In the genomic region with DNA sequence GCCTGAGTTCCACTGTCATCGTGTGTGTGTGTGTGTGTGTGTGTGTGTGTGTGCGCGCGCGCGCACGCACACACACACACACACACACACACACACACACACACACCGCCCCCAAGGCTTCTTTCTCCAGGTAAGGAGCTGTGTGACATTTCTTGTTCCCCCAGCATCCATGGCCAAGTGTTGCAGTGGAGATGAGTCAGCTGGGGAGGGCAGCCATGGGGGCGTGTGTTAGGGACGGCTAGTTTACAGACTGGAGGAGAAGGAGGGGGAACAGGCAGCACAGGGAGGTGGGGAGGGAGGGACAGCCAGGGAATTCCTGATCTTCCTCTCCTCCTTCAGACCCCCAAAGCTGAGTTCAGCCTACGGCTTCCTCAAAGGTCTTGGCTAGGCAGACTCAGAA, we compare ENCODE assay signal across 28 mouse cellular contexts. TPM values are rescaled to one million over a fixed set of nuclear protein-coding genes. Genes with fewer than 3 reads are reported as not detected.
DNase-seq lines count a peak whose midpoint lies in the region; ATAC-seq lines count a peak whose summit lies in the region.
"Had no signal": no experiment of that assay in that cellular context is flagged by ENCODE, and none has a peak within 500 bp of the region (broad histone marks: within the 10 kb centered on the region; RNA-seq: fewer than 3 reads in every experiment).

No protein-coding gene starts in this region.

- H3K9me3 ChIP-seq in forebrain, embryonic 11.5 days (ENCODE audit: control insufficient read depth, low read length), result no peaks in the 10 kb centered on the region
- no peaks in the 10 kb centered on the region for H3K9me3 ChIP-seq in forebrain, embryonic 16.5 days (ENCODE audit: control insufficient read depth, low read length)
- H3K9me3 ChIP-seq in midbrain, embryonic 10.5 days (replicated peaks), result no peaks in the 10 kb centered on the region
- H3K9me3 ChIP-seq in midbrain, embryonic 14.5 days (ENCODE audit: control insufficient read depth, low read length), result no peaks in the 10 kb centered on the region
- H3K9me3 ChIP-seq: embryonic facial prominence, embryonic 10.5 days; embryonic facial prominence, embryonic 15.5 days; forebrain, embryonic 15.5 days; heart, embryonic 12.5 days; limb, embryonic 12.5 days; liver, embryonic 15.5 days had no signal

- peak; percentile 52 to 66 for DNase-seq in adrenal gland, adult (ENCODE audit: inconsistent age in 2 of 2, low spot score in 1 of 2)
- no peak for DNase-seq in adrenal gland, adult 18-20 months (ENCODE audit: low spot score in 2 of 2)
- DNase-seq in forebrain, embryonic 11.5 days (ENCODE audit: low spot score), result peak; percentile 42
- DNase-seq in midbrain, embryonic 10.5 days (ENCODE audit: low spot score), result peak; percentile 10
- DNase-seq in midbrain, embryonic 14.5 days, result no peak
- peak; percentile 33 for DNase-seq in Muller cell, postnatal 12 days (ENCODE audit: inconsistent ontology term)
- DNase-seq: cerebellum, adult 2 months; cerebellum, postnatal 14 days; heart, adult 2 months; heart, postnatal 4 days; kidney, adult 18-20 months; kidney, postnatal 4 days; lung, embryonic 14.5 days; lung, postnatal 14 days; thymus, adult 18-20 months; thymus, postnatal 36 days had no signal

- H3K36me3 ChIP-seq in forebrain, embryonic 11.5 days (ENCODE audit: control insufficient read depth, insufficient read depth, low read length), result no peaks in the 10 kb centered on the region
- H3K36me3 ChIP-seq in forebrain, embryonic 16.5 days (ENCODE audit: control insufficient read depth, insufficient read depth), result no peaks in the 10 kb centered on the region
- H3K36me3 ChIP-seq in midbrain, embryonic 10.5 days, result no peaks in the 10 kb centered on the region
- no peaks in the 10 kb centered on the region for H3K36me3 ChIP-seq in midbrain, embryonic 14.5 days (ENCODE audit: control insufficient read depth, insufficient read depth, low read length)
- H3K36me3 ChIP-seq: embryonic facial prominence, embryonic 10.5 days; embryonic facial prominence, embryonic 15.5 days; forebrain, embryonic 15.5 days; heart, embryonic 12.5 days; limb, embryonic 12.5 days; liver, embryonic 15.5 days had no signal

- H3K27me3 ChIP-seq in forebrain, embryonic 11.5 days (ENCODE audit: control insufficient read depth, insufficient read depth, low read length), result peaks cover 14% of the 10 kb centered on the region
- no peaks in the 10 kb centered on the region for H3K27me3 ChIP-seq in forebrain, embryonic 16.5 days (replicated peaks; ENCODE audit: control insufficient read depth, insufficient read depth, low read length)
- H3K27me3 ChIP-seq in midbrain, embryonic 10.5 days (ENCODE audit: low read depth, poor library complexity, severe bottlenecking), result peaks cover 95% of the 10 kb centered on the region
- no peaks in the 10 kb centered on the region for H3K27me3 ChIP-seq in midbrain, embryonic 14.5 days (ENCODE audit: control insufficient read depth, insufficient read depth, low read length)
- H3K27me3 ChIP-seq: forebrain, embryonic 15.5 days; Patski had no signal

- no peak overlapping the region for H3K4me3 ChIP-seq in forebrain, embryonic 11.5 days (ENCODE audit: low read depth, low read length)
- H3K4me3 ChIP-seq in forebrain, embryonic 16.5 days (replicated peaks; ENCODE audit: low read length), result no peak overlapping the region
- no peak overlapping the region for H3K4me3 ChIP-seq in midbrain, embryonic 10.5 days
- H3K4me3 ChIP-seq in midbrain, embryonic 14.5 days (replicated peaks; ENCODE audit: low read depth, low read length), result no peak overlapping the region
- H3K4me3 ChIP-seq: embryonic facial prominence, embryonic 10.5 days; embryonic facial prominence, embryonic 15.5 days; forebrain, embryonic 15.5 days; heart, adult 2 months; heart, embryonic 12.5 days; limb, embryonic 12.5 days; liver, embryonic 15.5 days had no signal

- H3K4me2 ChIP-seq in forebrain, embryonic 11.5 days (ENCODE audit: low read depth, low read length, severe bottlenecking), result no peak overlapping the region
- no peak overlapping the region for H3K4me2 ChIP-seq in forebrain, embryonic 16.5 days (ENCODE audit: low read length)
- no peak overlapping the region for H3K4me2 ChIP-seq in midbrain, embryonic 14.5 days (ENCODE audit: low read length)
- H3K4me2 ChIP-seq: embryonic facial prominence, embryonic 15.5 days; forebrain, embryonic 15.5 days; heart, embryonic 12.5 days; limb, embryonic 12.5 days; liver, embryonic 15.5 days; lung, embryonic 14.5 days had no signal

- peaks cover 19% of the 10 kb centered on the region; the same call in 1 of the 2 replicates for H3K4me1 ChIP-seq in forebrain, embryonic 11.5 days (replicated peaks; ENCODE audit: control insufficient read depth, insufficient read depth, low read length)
- H3K4me1 ChIP-seq in forebrain, embryonic 16.5 days (replicated peaks; ENCODE audit: control insufficient read depth, insufficient read depth, low read length), result peaks cover 23% of the 10 kb centered on the region
- H3K4me1 ChIP-seq in midbrain, embryonic 10.5 days, result peaks cover 64% of the 10 kb centered on the region
- H3K4me1 ChIP-seq in midbrain, embryonic 14.5 days (ENCODE audit: control insufficient read depth, insufficient read depth, low read length), result peaks cover 22% of the 10 kb centered on the region

- ATAC-seq in forebrain, embryonic 11.5 days (replicated peaks; ENCODE audit: low FRiP score), result no peak
- ATAC-seq in forebrain, embryonic 16.5 days, result no peak
- no peak for ATAC-seq in midbrain, embryonic 14.5 days (ENCODE audit: low FRiP score, low TSS enrichment)
- no peak for ATAC-seq in erythroblast, adult 5-6 weeks (replicated peaks; ENCODE audit: low FRiP score, poor library complexity, severe bottlenecking)
- ATAC-seq: forebrain, embryonic 15.5 days; hindbrain, embryonic 16.5 days; midbrain, embryonic 16.5 days; Patski had no signal

- no peak overlapping the region for H3K9ac ChIP-seq in forebrain, embryonic 11.5 days (ENCODE audit: low read length)
- no peak overlapping the region for H3K9ac ChIP-seq in forebrain, embryonic 16.5 days (replicated peaks; ENCODE audit: low read depth, low read length)
- no peak overlapping the region for H3K9ac ChIP-seq in midbrain, embryonic 14.5 days (replicated peaks; ENCODE audit: low read length)
- H3K9ac ChIP-seq: embryonic facial prominence, embryonic 15.5 days; forebrain, embryonic 15.5 days; heart, embryonic 12.5 days; limb, embryonic 12.5 days; liver, embryonic 15.5 days; lung, embryonic 14.5 days had no signal

- 77% methylated on average over 9 of the region's 11 CpGs for WGBS in forebrain, embryonic 11.5 days
- 82% methylated on average over 11 of the region's 11 CpGs for WGBS in forebrain, embryonic 16.5 days
- WGBS in midbrain, embryonic 10.5 days, result 76% methylated on average over 11 of the region's 11 CpGs
- 81% methylated on average over 11 of the region's 11 CpGs for WGBS in midbrain, embryonic 14.5 days

- H3K27ac ChIP-seq in forebrain, embryonic 11.5 days (ENCODE audit: low read depth, low read length), result no peak overlapping the region
- no peak overlapping the region for H3K27ac ChIP-seq in forebrain, embryonic 16.5 days (ENCODE audit: low read length)
- H3K27ac ChIP-seq in midbrain, embryonic 10.5 days (replicated peaks), result no peak overlapping the region
- no peak overlapping the region for H3K27ac ChIP-seq in midbrain, embryonic 14.5 days (replicated peaks; ENCODE audit: low read depth, low read length)
- H3K27ac ChIP-seq: embryonic facial prominence, embryonic 10.5 days; embryonic facial prominence, embryonic 15.5 days; forebrain, embryonic 15.5 days; heart, adult 2 months; limb, embryonic 12.5 days; liver, embryonic 15.5 days; stomach, postnatal 0 days had no signal

RNA-seq across cellular contexts. Expression of gene Trp53i11, which starts 4.5 kb away (rescaled TPM):
- 10 to 100 TPM; 51.6 to 83.8 TPM for total RNA-seq in adrenal gland, adult 18-20 months (2021)
- 155 and 170 TPM in 2 replicates for polyA plus RNA-seq in forebrain, embryonic 11.5 days (2014; fragmentation: Nextera tagmentation; extraction: Ambion mirVana)
- 107 and 110 TPM in 2 replicates for polyA plus RNA-seq in forebrain, embryonic 16.5 days (2015; fragmentation: Nextera tagmentation; extraction: Ambion mirVana)
- 171 and 214 TPM in 2 replicates for polyA plus RNA-seq in midbrain, embryonic 10.5 days (2016; fragmentation: Nextera tagmentation; extraction: Ambion mirVana)
- 122 and 165 TPM in 2 replicates for polyA plus RNA-seq in midbrain, embryonic 14.5 days (2014; fragmentation: Nextera tagmentation; extraction: Ambion mirVana)
- 0.96 TPM in 1 of 2 replicates, not detected in the other for total RNA-seq in erythroblast, adult 5-6 weeks (2015; ENCODE audit: low replicate concordance)
- 0.34 TPM in 1 of 2 replicates, not detected in the other for total RNA-seq in erythroblast, adult 5-6 weeks (2017; ENCODE audit: low replicate concordance)

Comparison
In these comparisons a context has a peak if more than half of its experiments do, and no peak if none do; other contexts are left out.
1. DNase-seq: peak in adrenal gland, adult (2 of 2), forebrain, embryonic 11.5 days (single experiment), midbrain, embryonic 10.5 days (single experiment) and Muller cell, postnatal 12 days (single experiment); none in adrenal gland, adult 18-20 months (0 of 2) and midbrain, embryonic 14.5 days (single experiment).